Mouse (Mus musculus): Measurements from ENCODE around the gene Arhgap10.

The Arhgap10 gene

GRCm38 (mm10) chr8:77516845-77517244 is 908 bp downstream of the Arhgap10 start:
- WGBS, result 18% methylated on average over 10 of the region's 10 CpGs

- WGBS, result 79% methylated on average over 8 of the region's 8 CpGs
Observed at GRCm38 (mm10) chr8:77515786-77516185, 2.0 kb downstream of the Arhgap10 start.

- WGBS, result 88% methylated on average over 8 of the region's 8 CpGs
Observed at GRCm38 (mm10) chr8:77515201-77515600, 2.6 kb downstream of the Arhgap10 start.

- WGBS, result 61% methylated on average over 13 of the region's 13 CpGs
Observed at GRCm38 (mm10) chr8:77511750-77512493, 5.8 kb downstream of the Arhgap10 start.

GRCm38 (mm10) chr8:77510426-77510825 is 7.3 kb downstream of the Arhgap10 start:
- 91% methylated on average over 3 of the region's 3 CpGs for WGBS

GRCm38 (mm10) chr8:77509044-77509443 is 8.7 kb downstream of the Arhgap10 start:
- WGBS, result 84% methylated on average over 7 of the region's 7 CpGs

GRCm38 (mm10) chr8:77507510-77508035 is 10.2 kb downstream of the Arhgap10 start:
- 86% methylated on average over 10 of the region's 10 CpGs for WGBS

- WGBS, result 79% methylated on average over 7 of the region's 7 CpGs
Observed at GRCm38 (mm10) chr8:77506539-77506938, 11.2 kb downstream of the Arhgap10 start.

GRCm38 (mm10) chr8:77502547-77502946 is 15.2 kb downstream of the Arhgap10 start:
- 96% methylated on average over 6 of the region's 6 CpGs for WGBS

GRCm38 (mm10) chr8:77501131-77501530 is 16.6 kb downstream of the Arhgap10 start:
- 82% methylated on average over 8 of the region's 8 CpGs for WGBS

- 97% methylated on average over 3 of the region's 3 CpGs for WGBS
Observed at GRCm38 (mm10) chr8:77500264-77500663, 17.5 kb downstream of the Arhgap10 start.

GRCm38 (mm10) chr8:77497442-77497841 is 20.3 kb downstream of the Arhgap10 start:
- 73% methylated on average over 2 of the region's 2 CpGs for WGBS

GRCm38 (mm10) chr8:77496253-77496652 is 21.5 kb downstream of the Arhgap10 start:
- 100% methylated on average over 1 of the region's 1 CpGs for WGBS

- WGBS, result 70% methylated on average over 10 of the region's 10 CpGs
Observed at GRCm38 (mm10) chr8:77494376-77495328, 23.1 kb downstream of the Arhgap10 start.

GRCm38 (mm10) chr8:77492356-77493058 is 25.2 kb downstream of the Arhgap10 start:
- 48% methylated on average over 5 of the region's 5 CpGs for WGBS

- 95% methylated on average over 10 of the region's 10 CpGs for WGBS
Observed at GRCm38 (mm10) chr8:77491231-77491923, 26.4 kb downstream of the Arhgap10 start.

GRCm38 (mm10) chr8:77490095-77490781 is 27.5 kb downstream of the Arhgap10 start:
- whole genome bisulfite sequencing, result 36% methylated on average over 4 of the region's 4 CpGs

- 94% methylated on average over 6 of the region's 6 CpGs for whole genome bisulfite sequencing
Observed at GRCm38 (mm10) chr8:77489235-77489634, 28.5 kb downstream of the Arhgap10 start.

- 81% methylated on average over 4 of the region's 4 CpGs for WGBS
Observed at GRCm38 (mm10) chr8:77488215-77488606, 29.5 kb downstream of the Arhgap10 start.

GRCm38 (mm10) chr8:77487590-77488214 is 30.1 kb downstream of the Arhgap10 start:
- 80% methylated on average over 10 of the region's 10 CpGs for whole genome bisulfite sequencing
